Mouse (Mus musculus) midbrain, embryonic 16.5 days (tissue): ENCODE data around the gene Snapin. TPM values are rescaled to one million over a fixed set of nuclear protein-coding genes. Genes with fewer than 3 reads are reported as not detected.

Source experiments
- ATAC-seq: fragments of 200-750 bp; cut with Nextera tagmentation; 2 replicates; pipeline ENCODE4 v1.8.0; 2017; ENCODE audit warnings: moderate TSS enrichment
- H3K27ac ChIP-seq: fragments of 300-500 bp; sonication (generic); 2 replicates; pipeline ENCODE4 v1.5.1; 2014; ENCODE audit warnings: mild to moderate bottlenecking, low read length, mixed read lengths
- H3K27me3 ChIP-seq: fragments of 300-500 bp; sonication (generic); 2 replicates; pipeline ENCODE4 v1.6.1; 2014; ENCODE audit warnings: low read depth, low read length, mixed read lengths; ENCODE audit not compliant: control insufficient read depth, insufficient read depth
- H3K36me3 ChIP-seq: fragments of 300-500 bp; sonication (generic); 2 replicates; pipeline ENCODE4 v1.6.1; 2014; ENCODE audit warnings: mild to moderate bottlenecking, low read length, moderate library complexity, mixed read lengths; ENCODE audit not compliant: control insufficient read depth, insufficient read depth
- H3K4me1 ChIP-seq: fragments of 300-500 bp; sonication (generic); 2 replicates; pipeline ENCODE4 v1.6.1; 2014; ENCODE audit warnings: mild to moderate bottlenecking, low read length, mixed read lengths; ENCODE audit not compliant: control insufficient read depth, insufficient read depth
- H3K4me2 ChIP-seq: fragments of 300-500 bp; sonication (generic); 2 replicates; pipeline ENCODE4 v1.6.1; 2014; ENCODE audit warnings: mild to moderate bottlenecking, low read length, mixed read lengths
- H3K4me3 ChIP-seq: fragments of 300-500 bp; sonication (generic); 2 replicates; pipeline ENCODE4 v1.5.1; 2014; ENCODE audit warnings: low read depth, mild to moderate bottlenecking, low read length, moderate library complexity, mixed read lengths
- H3K9ac ChIP-seq: fragments of 300-500 bp; sonication (generic); 2 replicates; pipeline ENCODE4 v1.6.1; 2014; ENCODE audit warnings: low read depth, low read length, mixed read lengths
- H3K9me3 ChIP-seq: fragments of 300-500 bp; sonication (generic); replicated peaks from 2 replicates; pipeline ENCODE4 v1.6.1; 2014; ENCODE audit warnings: mild to moderate bottlenecking, low read length, mixed read lengths; ENCODE audit not compliant: control insufficient read depth, poor library complexity, severe bottlenecking
- WGBS: fragments of 180-500 bp; shearing (Covaris S2); extraction: QIAGEN DNeasy Blood & Tissue Kit; methylation state at CpG from one replicate; pipeline ENCODE4 v1.1.7; 2014; 5-methylcytosine and 5-hydroxymethylcytosine counted together
- polyA plus RNA-seq: library from polyadenylated mRNA; unstranded; fragments of >200 nt; fragmentation: Nextera tagmentation; extraction: Ambion mirVana; gene quantifications from 2 replicates; pipeline ENCODE4 v1.2.1, GENCODE M21; 2015

Gene Snapin
- polyA plus RNA-seq, 1 experiment from 2014 or later, result 86.6 TPM

DNA sequence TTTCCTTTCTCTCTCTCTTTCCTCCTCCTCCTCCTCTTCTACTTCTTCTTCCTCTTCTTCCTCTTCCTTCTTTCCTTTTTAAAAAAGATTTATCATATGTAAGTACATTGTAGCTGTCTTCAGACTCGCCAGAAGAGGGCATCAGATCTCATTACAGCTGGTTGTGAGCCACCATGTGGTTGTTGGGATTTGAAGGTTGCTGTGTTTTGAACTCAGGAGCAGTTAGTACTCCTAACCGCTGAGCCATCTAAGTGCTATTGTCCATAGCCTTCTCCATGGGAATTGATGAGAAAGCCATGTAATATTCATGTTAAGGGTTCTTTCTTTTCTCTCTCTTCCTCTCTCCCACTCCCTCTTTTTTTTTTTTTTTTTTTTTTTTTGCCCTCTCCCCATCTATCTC is 517 bp upstream of the Snapin start:
- Histone ChIP-seq H3K27ac (no peak overlapping the region), H3K4me3 (no peak overlapping the region), H3K4me1 (peaks cover 6% of the 10 kb centered on the region), H3K36me3 (peaks cover 19% of the 10 kb centered on the region), H3K27me3 (no peaks in the 10 kb centered on the region), H3K9me3 (no peaks in the 10 kb centered on the region), H3K4me2 (no peak overlapping the region), H3K9ac (no peak overlapping the region)
- 46% methylated on average over 2 of the region's 2 CpGs for WGBS
- peak; percentile 18; the same call in 1 of the 2 replicates for ATAC-seq

DNA sequence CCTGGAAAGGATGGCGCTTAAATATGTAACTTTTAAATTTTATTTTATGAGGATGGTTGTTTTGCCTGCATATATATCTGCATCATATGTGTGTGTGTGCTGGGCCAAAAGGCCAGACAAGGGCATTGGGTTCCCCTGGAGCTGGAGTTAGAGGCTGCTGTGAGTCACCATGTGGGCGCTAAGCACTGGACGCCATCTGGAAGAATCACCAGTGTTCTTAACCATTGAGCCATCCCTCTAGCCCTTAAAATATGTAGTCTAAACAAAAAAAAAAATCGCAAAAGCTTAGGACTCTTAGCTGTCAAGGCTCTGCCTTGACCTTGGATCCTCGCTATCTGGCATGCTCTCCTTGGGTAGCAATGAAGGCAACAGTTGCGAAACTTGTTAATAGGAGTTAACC is 2.3 kb downstream of the Snapin start:
- Histone ChIP-seq H3K27me3 (no peaks in the 10 kb centered on the region), H3K27ac (no peak overlapping the region), H3K4me1 (peaks cover 6% of the 10 kb centered on the region), H3K9me3 (no peaks in the 10 kb centered on the region), H3K4me3 (no peak overlapping the region), H3K9ac (no peak overlapping the region), H3K36me3 (peaks cover 34% of the 10 kb centered on the region), H3K4me2 (no peak overlapping the region)
- WGBS, result 92% methylated on average over 6 of the region's 6 CpGs
- no peak for ATAC-seq

DNA sequence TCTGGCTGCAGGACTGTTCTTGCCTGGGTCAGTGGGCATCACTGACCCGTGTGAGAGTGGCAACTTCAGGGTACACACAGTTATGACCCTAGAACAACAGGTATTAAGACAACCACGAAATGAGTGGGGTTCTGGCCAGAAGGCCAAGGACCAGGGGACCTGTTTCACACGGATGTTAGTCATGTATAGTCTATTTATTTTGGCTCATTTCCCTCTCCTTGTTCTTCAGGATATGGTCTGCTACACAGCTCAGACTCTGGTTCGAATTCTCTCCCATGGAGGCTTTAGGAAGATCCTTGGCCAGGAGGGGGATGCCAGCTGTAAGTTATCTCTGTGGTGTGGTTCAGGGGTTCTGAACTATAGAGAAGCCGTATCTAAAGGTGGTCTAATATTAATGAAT is 3.8 kb downstream of the Snapin start:
- Histone ChIP-seq H3K36me3 (peaks cover 43% of the 10 kb centered on the region), H3K9me3 (no peaks in the 10 kb centered on the region), H3K27me3 (no peaks in the 10 kb centered on the region), H3K4me2 (no peak overlapping the region), H3K27ac (no peak overlapping the region), H3K9ac (no peak overlapping the region), H3K4me3 (no peak overlapping the region), H3K4me1 (peaks cover 6% of the 10 kb centered on the region)
- 79% methylated on average over 5 of the region's 5 CpGs for WGBS
- ATAC-seq, result no peak

DNA sequence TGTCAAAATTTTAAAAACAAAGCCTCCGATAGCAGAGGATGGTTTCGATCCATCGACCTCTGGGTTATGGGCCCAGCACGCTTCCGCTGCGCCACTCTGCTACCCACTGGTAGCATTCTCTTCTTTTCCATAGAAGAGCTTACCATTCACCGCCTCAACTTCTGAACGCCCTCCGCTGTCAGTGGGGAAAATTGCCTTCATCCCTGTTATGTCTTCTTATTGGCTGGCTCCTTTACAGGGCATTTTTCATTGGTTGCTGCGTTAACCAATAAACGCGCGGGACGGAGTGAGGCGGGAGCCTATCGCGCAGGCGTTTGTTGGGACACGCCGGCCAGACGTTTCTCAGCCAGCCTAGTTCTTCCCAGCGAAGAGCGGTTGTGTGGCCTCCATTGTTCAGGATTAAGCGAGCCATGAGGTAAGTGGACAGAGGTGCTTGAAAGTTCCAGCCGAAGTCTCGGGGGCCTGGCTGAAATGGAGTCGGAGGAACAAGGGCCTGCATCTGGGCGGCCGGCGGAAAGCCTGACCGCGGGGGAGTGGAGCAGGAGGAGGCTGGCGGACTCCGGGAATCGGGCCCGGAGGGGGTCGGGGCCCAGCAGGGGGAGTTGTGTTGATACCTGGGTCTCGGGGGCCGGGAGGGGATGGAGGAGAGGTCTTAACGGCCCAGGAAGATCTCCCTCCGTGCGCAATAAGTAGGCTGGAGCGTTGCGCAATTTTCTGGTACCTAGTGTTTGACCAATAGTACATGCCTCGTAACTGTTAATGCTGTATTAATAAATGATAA is 14.8 kb downstream of the Snapin start, which contains the start of gene Ilf2:
TSS of gene Ilf2 (plus strand) at position 296 of the 781 bp plus-strand sequence.
- peak within 1 kb of the TSS; percentile 72 for H3K4me3 ChIP-seq
- H3K36me3 ChIP-seq, result peaks cover 3% of the 10 kb centered on the region; the same call in 1 of the 2 replicates
- H3K4me2 ChIP-seq, result peak within 1 kb of the TSS; percentile 63
- peak; percentile 99 for ATAC-seq
- WGBS, result under 1% methylated on average over 45 of the region's 45 CpGs
- no peaks in the 10 kb centered on the region for H3K9me3 ChIP-seq
- peak within 1 kb of the TSS; percentile 78 for H3K9ac ChIP-seq
- no peaks in the 10 kb centered on the region for H3K27me3 ChIP-seq
- peak within 1 kb of the TSS; percentile 91 for H3K27ac ChIP-seq
- peaks cover 12% of the 10 kb centered on the region for H3K4me1 ChIP-seq

DNA sequence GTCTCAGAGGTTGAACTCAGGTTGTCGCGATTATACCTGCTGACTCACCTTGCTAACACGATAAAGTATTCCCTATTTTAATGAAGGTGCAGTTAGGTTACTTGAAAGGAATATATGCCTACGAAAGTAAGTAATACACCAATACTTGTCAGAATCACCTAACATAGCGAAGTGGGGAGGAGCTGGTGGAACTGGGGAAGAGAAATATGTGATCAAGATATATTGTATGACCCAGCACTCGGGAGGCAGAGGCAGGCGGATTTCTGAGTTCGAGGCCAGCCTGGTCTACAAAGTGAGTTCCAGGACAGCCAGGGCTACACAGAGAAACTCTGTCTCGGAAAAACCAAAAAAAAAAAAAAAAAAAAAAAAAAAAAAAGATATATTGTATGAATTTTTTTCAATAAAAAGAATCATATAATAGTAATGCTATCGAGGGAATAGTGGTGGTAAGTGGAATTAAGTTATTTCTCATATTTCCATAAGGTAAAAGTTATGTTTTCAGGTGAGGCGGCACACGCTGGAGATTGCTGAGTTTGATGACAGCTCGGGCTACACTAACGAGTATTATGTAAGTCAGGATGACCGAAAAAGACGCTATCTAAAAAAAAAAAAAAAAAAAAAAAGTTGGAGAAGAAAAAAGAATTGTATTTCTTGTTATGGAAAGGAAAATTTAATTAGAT is 15.5 kb downstream of the Snapin start:
- H3K4me3 ChIP-seq, result peak overlapping the region; percentile 39
- ATAC-seq, result peak; percentile 46
- no peaks in the 10 kb centered on the region for H3K9me3 ChIP-seq
- peak overlapping the region; percentile 45 for H3K4me2 ChIP-seq
- H3K27ac ChIP-seq, result no peak overlapping the region
- 0 out of 2 replicates have a peak, but pooled peaks cover 3% of the 10 kb centered on the region for H3K36me3 ChIP-seq
- H3K4me1 ChIP-seq, result peaks cover 12% of the 10 kb centered on the region
- H3K9ac ChIP-seq, result no peak overlapping the region
- H3K27me3 ChIP-seq, result no peaks in the 10 kb centered on the region
- WGBS, result 44% methylated on average over 15 of the region's 16 CpGs

DNA sequence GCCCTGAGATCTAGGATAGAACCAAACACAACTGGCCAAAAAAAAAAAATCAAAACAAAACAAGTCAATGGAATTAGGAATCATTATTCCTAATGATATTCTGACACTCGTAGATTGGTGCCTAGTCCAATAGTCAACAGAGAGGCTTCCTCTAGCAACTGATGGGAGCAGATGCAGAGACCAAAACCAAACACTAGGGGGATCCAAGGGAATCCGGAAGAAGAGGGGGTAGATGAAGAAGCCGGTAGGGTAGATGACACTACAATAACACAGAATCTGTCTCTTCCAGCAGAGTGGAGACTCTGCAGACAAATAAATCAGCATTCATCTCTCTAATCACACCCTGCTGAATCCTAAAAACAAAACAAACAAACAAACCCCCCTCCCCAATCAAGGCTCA is 18.6 kb downstream of the Snapin start:
- no peak for ATAC-seq
- H3K4me1 ChIP-seq, result peaks cover 5% of the 10 kb centered on the region
- WGBS, result 29% methylated on average over 3 of the region's 3 CpGs

DNA sequence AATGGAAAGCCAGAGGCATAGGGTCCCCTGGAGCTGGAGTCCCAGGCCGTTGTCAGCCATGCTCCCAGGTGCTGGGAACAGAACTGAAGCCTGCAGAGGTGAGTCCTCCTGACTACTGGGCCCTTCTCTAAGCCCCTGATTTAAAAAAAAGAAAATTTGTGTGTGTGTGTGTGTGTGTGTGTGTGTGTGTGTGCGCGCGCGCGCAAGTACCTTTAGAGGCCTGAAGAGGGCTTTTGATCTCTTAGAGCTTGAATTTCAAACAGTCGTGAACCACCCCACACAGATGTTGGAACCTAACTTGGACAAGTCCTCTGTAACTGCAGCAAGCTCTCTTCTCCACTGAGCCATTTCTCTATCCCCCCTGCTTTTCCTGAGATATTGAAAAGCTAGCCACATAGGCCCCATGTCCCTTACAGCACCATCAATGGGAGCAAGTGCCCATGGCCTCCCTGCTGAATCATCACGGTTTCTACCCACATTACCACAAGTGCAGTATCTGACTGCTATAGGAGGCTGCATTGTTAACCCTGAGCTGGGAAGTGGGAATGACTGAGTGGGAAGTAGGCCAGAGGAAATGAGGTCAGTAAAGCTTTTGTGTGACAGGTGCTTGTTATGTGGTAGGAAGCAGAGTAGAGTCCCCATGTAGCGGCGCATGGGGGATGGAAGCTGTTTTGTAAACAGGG is 23.1 kb downstream of the Snapin start:
- Histone ChIP-seq H3K4me2 (no peak overlapping the region), H3K4me1 (peaks cover 10% of the 10 kb centered on the region), H3K4me3 (no peak overlapping the region), H3K9me3 (no peaks in the 10 kb centered on the region), H3K36me3 (no peaks in the 10 kb centered on the region), H3K27ac (no peak overlapping the region), H3K9ac (no peak overlapping the region), H3K27me3 (peaks cover 34% of the 10 kb centered on the region)
- no peak for ATAC-seq
- WGBS, result 91% methylated on average over 10 of the region's 10 CpGs

More for the DNA sequence above, 18.6 kb downstream of the Snapin start:
- no peaks in the 10 kb centered on the region for H3K9me3 ChIP-seq
- H3K4me2 ChIP-seq, result no peak overlapping the region
- 0 out of 2 replicates have a peak, but pooled peaks cover 3% of the 10 kb centered on the region for H3K27me3 ChIP-seq
- H3K36me3 ChIP-seq, result no peaks in the 10 kb centered on the region
- H3K27ac ChIP-seq, result no peak overlapping the region
- no peak overlapping the region for H3K9ac ChIP-seq
- no peak overlapping the region for H3K4me3 ChIP-seq

DNA sequence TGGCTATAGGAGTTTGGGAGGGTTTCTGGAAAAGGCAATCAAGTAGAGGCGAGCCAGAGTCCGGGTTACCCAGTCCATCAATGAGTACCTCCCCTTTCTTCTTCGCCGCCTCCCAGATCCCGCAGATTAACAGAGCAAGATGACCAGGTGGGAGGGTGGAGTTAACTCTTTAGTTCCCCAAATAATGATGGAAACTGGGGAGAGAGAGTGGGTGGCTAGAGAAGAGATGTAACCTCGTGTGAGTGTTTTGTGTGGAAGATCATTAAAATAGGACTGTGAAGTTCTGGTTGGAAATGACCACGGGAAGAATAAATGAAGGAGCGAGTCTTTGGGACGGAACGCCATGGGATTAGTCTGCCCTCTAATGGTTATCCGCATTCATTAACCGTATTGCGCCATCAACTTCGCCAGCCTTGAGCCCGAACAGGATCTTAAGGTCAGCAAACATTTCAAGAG is 24.5 kb downstream of the Snapin start:
- peak overlapping the region; percentile 61; the same call in 1 of the 2 replicates for H3K9ac ChIP-seq
- H3K4me3 ChIP-seq, result peak overlapping the region; percentile 65
- H3K4me1 ChIP-seq, result peaks cover 10% of the 10 kb centered on the region
- peak overlapping the region; percentile 98 for H3K4me2 ChIP-seq
- no peaks in the 10 kb centered on the region for H3K36me3 ChIP-seq
- peak; percentile 50 for ATAC-seq
- no peaks in the 10 kb centered on the region for H3K9me3 ChIP-seq
- no peak overlapping the region for H3K27ac ChIP-seq
- H3K27me3 ChIP-seq, result peaks cover 43% of the 10 kb centered on the region
- WGBS, result under 1% methylated on average over 15 of the region's 15 CpGs
